Mouse (Mus musculus) thymus, adult 2 months (tissue): ENCODE data around the gene Eomes.

ENCODE experiments used
- CTCF ChIP-seq: fragments of 200-500 bp; IDR thresholded peaks from 2 replicates; pipeline ENCODE4 v1.5.1; 2012; ENCODE audit warnings: mild to moderate bottlenecking, control low read depth, low read length, moderate library complexity, borderline replicate concordance; ENCODE audit not compliant: control insufficient read depth, poor library complexity, insufficient read depth; ENCODE audit errors: extremely low read depth
- POLR2A ChIP-seq: fragments of 200-500 bp; IDR thresholded peaks from 2 replicates; pipeline ENCODE4 v1.6.1; 2012; ENCODE audit warnings: mild to moderate bottlenecking, low read length, control low read depth, moderate library complexity; ENCODE audit not compliant: control insufficient read depth, poor library complexity, insufficient read depth; ENCODE audit errors: extremely low read depth

DNA sequence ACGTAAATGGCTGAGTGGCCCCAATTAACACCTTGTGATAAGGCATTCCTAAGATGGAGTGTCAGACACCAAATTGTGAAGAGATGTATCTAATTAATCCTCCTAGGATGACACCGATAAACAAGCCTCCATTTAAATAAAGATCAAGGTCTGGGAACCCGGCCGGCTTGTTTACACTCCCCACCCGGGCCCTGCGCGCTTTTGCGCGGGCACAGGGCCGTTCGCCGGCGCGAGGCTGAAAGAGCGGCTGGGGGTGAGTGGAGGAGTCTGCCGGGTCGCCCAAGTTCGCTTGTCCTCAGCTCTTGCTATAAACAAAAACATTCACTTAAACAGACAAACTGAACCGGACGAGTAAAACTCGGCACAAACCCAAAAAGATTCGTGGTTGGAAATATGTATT, 9.6 kb downstream of the Eomes start:
- TF ChIP-seq CTCF (no peak), POLR2A (no peak)
